Mouse (Mus musculus): ENCODE results near the gene Rbm5. TPM values are rescaled to one million over a fixed set of nuclear protein-coding genes. Genes with fewer than 3 reads are reported as not detected.

Gene Rbm5
- polyA plus RNA-seq, 1 experiment from 2014 or later = 266 TPM

DNA sequence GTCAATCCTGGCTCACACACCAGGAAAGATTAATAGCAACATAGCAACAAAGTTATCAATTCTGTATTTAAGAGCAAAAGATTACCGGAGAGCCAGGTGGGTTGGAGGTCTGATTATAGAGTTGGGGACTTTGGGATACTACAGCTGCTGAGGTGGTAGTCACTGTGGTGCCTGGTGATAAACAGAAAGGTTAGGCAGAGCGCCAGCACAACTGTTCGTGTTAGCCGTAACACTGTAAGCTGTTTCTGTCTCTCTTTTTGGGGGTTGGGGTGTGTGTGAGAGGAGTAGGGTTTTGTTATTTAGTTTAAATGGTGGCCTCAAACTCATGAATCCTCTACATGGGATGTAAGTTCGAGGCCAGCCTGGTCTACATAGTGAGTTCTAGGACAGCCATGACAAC lies 20.4 kb downstream of the Rbm5 start:
- H3K9me3 ChIP-seq = no peaks in the 10 kb centered on the region; the same call in 1 of the 2 replicates
- no peak for ATAC-seq (ENCODE audit: low FRiP score, low read depth)
- H3K4me3 ChIP-seq = no peak overlapping the region
- H3K4me2 ChIP-seq (replicated peaks) = no peak overlapping the region
- no peak overlapping the region for H3K27ac ChIP-seq (replicated peaks)
- H3K36me3 ChIP-seq = peaks cover 95% of the 10 kb centered on the region
- 98% methylated on average over 5 of the region's 5 CpGs for WGBS
- H3K4me1 ChIP-seq = no peaks in the 10 kb centered on the region
- no peak overlapping the region for H3K9ac ChIP-seq (replicated peaks)
- H3K27me3 ChIP-seq = no peaks in the 10 kb centered on the region

- no peak for ATAC-seq (ENCODE audit: low FRiP score, low read depth)
- no peaks in the 10 kb centered on the region for H3K27me3 ChIP-seq
- H3K9me3 ChIP-seq = no peaks in the 10 kb centered on the region; the same call in 1 of the 2 replicates
- H3K27ac ChIP-seq (replicated peaks) = no peak overlapping the region
- H3K36me3 ChIP-seq = peaks cover 97% of the 10 kb centered on the region
- WGBS = 96% methylated on average over 3 of the region's 3 CpGs
- no peak overlapping the region for H3K4me2 ChIP-seq (replicated peaks)
- no peak overlapping the region for H3K4me3 ChIP-seq
- H3K9ac ChIP-seq (replicated peaks) = no peak overlapping the region
- H3K4me1 ChIP-seq = no peaks in the 10 kb centered on the region
These were observed 22.7 kb downstream of the Rbm5 start for GRCm38 (mm10) chr9:107748063-107748462.

- no peak for ATAC-seq (ENCODE audit: low FRiP score, low read depth)
These were observed 23.5 kb downstream of the Rbm5 start for GRCm38 (mm10) chr9:107747310-107747709.

DNA sequence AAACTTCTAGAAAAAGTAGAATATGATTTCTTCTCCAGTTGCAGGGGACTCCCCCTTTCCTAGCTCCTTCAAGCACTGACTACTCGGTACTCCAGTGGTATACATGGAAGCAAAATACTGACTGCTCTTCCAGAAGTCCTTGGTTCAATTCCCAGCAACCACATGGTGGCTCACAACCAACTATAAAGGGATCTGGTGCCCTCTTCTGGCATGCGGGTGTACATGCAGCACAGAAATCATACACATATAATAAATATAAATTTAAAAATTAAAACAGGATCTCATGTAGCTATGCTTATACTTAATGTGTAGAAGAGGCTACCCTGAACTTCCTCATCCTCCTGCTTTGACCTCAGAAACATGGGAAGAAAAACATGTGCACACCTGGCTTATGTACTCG lies 24.1 kb downstream of the Rbm5 start:
- Histone ChIP-seq H3K9ac (replicated peaks) (no peak overlapping the region), H3K4me1 (no peaks in the 10 kb centered on the region), H3K4me2 (replicated peaks) (no peak overlapping the region), H3K27ac (replicated peaks) (no peak overlapping the region), H3K9me3 (no peaks in the 10 kb centered on the region; the same call in 1 of the 2 replicates), H3K4me3 (no peak overlapping the region), H3K36me3 (peaks cover 98% of the 10 kb centered on the region), H3K27me3 (no peaks in the 10 kb centered on the region)
- 93% methylated on average over 3 of the region's 3 CpGs for WGBS
- no peak for ATAC-seq (ENCODE audit: low FRiP score, low read depth)

More at GRCm38 (mm10) chr9:107747310-107747709, 23.5 kb downstream of the Rbm5 start:
- no peak overlapping the region for H3K27ac ChIP-seq (replicated peaks)
- no peaks in the 10 kb centered on the region; the same call in 1 of the 2 replicates for H3K9me3 ChIP-seq
- no peaks in the 10 kb centered on the region for H3K27me3 ChIP-seq
- H3K4me2 ChIP-seq (replicated peaks) = no peak overlapping the region
- no peak overlapping the region for H3K4me3 ChIP-seq
- WGBS = 95% methylated on average over 1 of the region's 1 CpGs
- peaks cover 98% of the 10 kb centered on the region for H3K36me3 ChIP-seq
- no peak overlapping the region for H3K9ac ChIP-seq (replicated peaks)
- no peaks in the 10 kb centered on the region for H3K4me1 ChIP-seq

- Histone ChIP-seq H3K4me1 (no peaks in the 10 kb centered on the region), H3K27ac (replicated peaks) (no peak overlapping the region), H3K36me3 (peaks cover 98% of the 10 kb centered on the region), H3K27me3 (no peaks in the 10 kb centered on the region), H3K4me3 (no peak overlapping the region), H3K4me2 (replicated peaks) (no peak overlapping the region), H3K9ac (replicated peaks) (no peak overlapping the region), H3K9me3 (no peaks in the 10 kb centered on the region; the same call in 1 of the 2 replicates)
- 94% methylated on average over 6 of the region's 6 CpGs for WGBS
- ATAC-seq (ENCODE audit: low FRiP score, low read depth) = no peak
These were observed 26.7 kb downstream of the Rbm5 start for GRCm38 (mm10) chr9:107744061-107744460.

- ATAC-seq (ENCODE audit: low FRiP score, low read depth) = no peak; the same call in 1 of the 2 replicates
- Histone ChIP-seq H3K9ac (replicated peaks) (no peak overlapping the region), H3K36me3 (peaks cover 52% of the 10 kb centered on the region), H3K4me2 (replicated peaks) (no peak overlapping the region), H3K9me3 (no peaks in the 10 kb centered on the region), H3K27ac (replicated peaks) (peak overlapping the region; percentile 67), H3K4me3 (no peak overlapping the region), H3K27me3 (no peaks in the 10 kb centered on the region), H3K4me1 (peaks cover 30% of the 10 kb centered on the region)
- WGBS = 54% methylated on average over 4 of the region's 4 CpGs
These were observed 32.0 kb downstream of the Rbm5 start for GRCm38 (mm10) chr9:107738841-107739202.

DNA sequence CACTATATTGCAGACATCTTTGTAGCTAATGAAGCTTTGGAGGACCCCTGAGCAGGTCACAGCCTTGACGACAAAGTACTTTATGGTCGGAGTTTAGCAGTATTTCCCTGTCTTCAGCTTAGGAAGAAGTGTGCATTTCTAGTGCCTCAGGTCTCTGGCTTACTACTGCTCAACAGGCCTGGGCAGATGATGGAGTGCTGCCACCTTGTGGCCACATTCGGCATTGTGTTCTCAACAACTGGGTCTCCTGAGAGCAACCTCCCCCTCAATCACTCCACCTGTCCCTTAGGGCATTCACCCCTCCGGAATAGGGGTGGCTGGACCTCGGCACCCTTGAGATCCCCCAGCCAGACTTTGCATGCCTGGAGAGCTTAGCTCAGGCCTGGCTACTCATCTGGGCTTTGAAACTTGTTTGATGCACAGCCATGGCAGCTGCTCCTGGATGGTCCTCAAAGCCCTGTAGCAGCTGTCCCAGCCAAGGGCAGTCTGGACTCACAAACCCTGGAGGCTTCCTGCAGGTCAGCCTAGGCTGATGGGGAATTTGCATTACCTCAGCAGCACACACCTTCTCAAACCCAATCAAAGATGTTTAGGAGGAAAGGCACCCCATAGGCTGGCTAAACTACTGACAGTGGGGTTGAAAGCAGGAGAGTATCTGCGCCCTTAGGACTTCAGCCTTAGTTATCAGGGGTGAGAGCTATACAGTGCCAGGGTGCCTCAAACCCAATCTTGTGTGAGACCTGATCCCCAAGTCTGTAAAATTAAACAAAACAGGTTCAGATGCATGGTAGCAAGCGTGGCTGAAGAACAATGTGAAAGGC lies 32.6 kb downstream of the Rbm5 start:
- Histone ChIP-seq H3K36me3 (peaks cover 46% of the 10 kb centered on the region), H3K27me3 (no peaks in the 10 kb centered on the region), H3K9me3 (no peaks in the 10 kb centered on the region), H3K4me3 (no peak overlapping the region), H3K27ac (replicated peaks) (peak overlapping the region; percentile 83), H3K4me1 (peaks cover 30% of the 10 kb centered on the region), H3K4me2 (replicated peaks) (no peak overlapping the region), H3K9ac (replicated peaks) (no peak overlapping the region)
- peak; percentile 45 for ATAC-seq (ENCODE audit: low FRiP score, low read depth)
- WGBS = 21% methylated on average over 7 of the region's 7 CpGs

DNA sequence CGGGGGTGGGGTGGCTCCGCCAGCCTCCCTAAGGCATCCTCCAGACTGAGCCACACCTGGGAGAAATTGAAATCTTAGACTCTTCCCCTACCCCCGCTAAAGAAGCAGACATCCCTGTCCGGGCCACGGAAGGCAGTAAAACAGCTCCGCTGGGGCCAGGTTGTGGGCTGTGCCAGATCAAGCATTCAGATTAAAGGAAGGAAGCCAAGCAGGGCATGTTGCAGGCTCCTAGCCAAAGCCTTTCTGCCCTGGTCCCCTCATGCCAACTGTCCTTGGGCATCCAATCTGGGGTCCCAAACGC lies 34.7 kb downstream of the Rbm5 start:
- H3K27ac ChIP-seq (replicated peaks) = peak overlapping the region; percentile 83
- peaks cover 30% of the 10 kb centered on the region for H3K4me1 ChIP-seq
- H3K9ac ChIP-seq (replicated peaks) = peak overlapping the region; percentile 34; the same call in 1 of the 2 replicates
- WGBS = 2% methylated on average over 7 of the region's 7 CpGs
- H3K4me2 ChIP-seq (replicated peaks) = peak overlapping the region; percentile 44
- peaks cover 25% of the 10 kb centered on the region for H3K36me3 ChIP-seq
- H3K9me3 ChIP-seq = no peaks in the 10 kb centered on the region
- ATAC-seq (ENCODE audit: low FRiP score, low read depth) = no peak
- H3K27me3 ChIP-seq = no peaks in the 10 kb centered on the region
- H3K4me3 ChIP-seq = peak overlapping the region; percentile 7; the same call in 1 of the 2 replicates

DNA sequence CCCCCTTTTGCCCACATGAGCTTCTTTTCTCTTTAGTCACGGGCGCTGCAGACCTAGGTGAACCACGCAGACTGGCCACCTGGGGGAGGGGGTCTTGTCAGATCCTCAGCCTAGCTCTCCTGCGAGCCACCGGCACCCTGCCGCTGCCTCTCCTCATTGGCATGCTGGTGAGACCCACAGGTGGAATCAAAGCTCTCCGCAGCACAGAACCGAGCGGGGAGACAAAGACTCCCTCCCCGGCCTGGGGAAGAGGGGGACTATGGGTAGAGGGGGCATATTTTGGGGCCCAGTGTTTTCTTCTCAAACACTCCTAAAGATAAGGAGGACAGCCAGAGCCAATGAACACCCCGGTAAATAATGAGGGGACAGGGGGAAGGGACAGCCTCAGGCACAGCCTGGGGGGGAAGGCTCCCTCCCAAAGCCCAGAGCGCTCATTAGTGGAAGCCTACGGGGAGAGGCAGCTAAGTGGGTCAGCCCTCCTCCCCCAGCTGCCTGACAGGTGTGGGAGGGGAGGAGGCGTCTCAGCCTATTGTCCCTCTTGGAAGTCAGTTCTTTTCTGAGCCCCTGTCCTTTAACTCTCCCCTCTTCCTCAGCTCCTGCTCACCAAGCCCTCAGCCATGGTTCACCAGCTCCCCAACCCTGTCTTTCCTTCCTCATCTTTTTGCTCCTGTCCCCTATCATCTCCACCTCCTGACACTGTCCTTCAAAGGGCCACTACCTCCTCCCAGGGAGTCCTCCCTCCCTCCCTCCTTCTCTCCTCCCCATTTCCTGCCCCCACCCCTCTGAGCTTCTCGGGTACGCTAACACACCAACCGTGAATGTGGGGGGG lies 35.2 kb downstream of the Rbm5 start:
- H3K9me3 ChIP-seq = no peaks in the 10 kb centered on the region
- ATAC-seq (ENCODE audit: low FRiP score, low read depth) = peak; percentile 23
- H3K36me3 ChIP-seq = peaks cover 19% of the 10 kb centered on the region
- H3K27ac ChIP-seq (replicated peaks) = peak overlapping the region; percentile 83
- WGBS = 1% methylated on average over 17 of the region's 17 CpGs
- H3K4me2 ChIP-seq (replicated peaks) = peak overlapping the region; percentile 44
- peaks cover 34% of the 10 kb centered on the region for H3K4me1 ChIP-seq
- peak overlapping the region; percentile 17; the same call in 1 of the 2 replicates for H3K4me3 ChIP-seq
- peak overlapping the region; percentile 34 for H3K9ac ChIP-seq (replicated peaks)
- H3K27me3 ChIP-seq = no peaks in the 10 kb centered on the region

- Histone ChIP-seq H3K27ac (replicated peaks) (peak overlapping the region; percentile 83), H3K4me2 (replicated peaks) (peak overlapping the region; percentile 44), H3K4me1 (peaks cover 44% of the 10 kb centered on the region), H3K9me3 (no peaks in the 10 kb centered on the region), H3K36me3 (peaks cover 9% of the 10 kb centered on the region), H3K4me3 (no peak overlapping the region), H3K27me3 (no peaks in the 10 kb centered on the region), H3K9ac (replicated peaks) (peak overlapping the region; percentile 34; the same call in 1 of the 2 replicates)
- peak; percentile 28; the same call in 1 of the 2 replicates for ATAC-seq (ENCODE audit: low FRiP score, low read depth)
- WGBS = 18% methylated on average over 7 of the region's 7 CpGs
These were observed 36.2 kb downstream of the Rbm5 start for GRCm38 (mm10) chr9:107734567-107734971.

- 6% methylated on average over 3 of the region's 3 CpGs for WGBS
- peak; percentile 25; the same call in 1 of the 2 replicates for ATAC-seq (ENCODE audit: low FRiP score, low read depth)
- no peaks in the 10 kb centered on the region for H3K27me3 ChIP-seq
- H3K4me2 ChIP-seq (replicated peaks) = peak overlapping the region; percentile 6; the same call in 1 of the 2 replicates
- no peaks in the 10 kb centered on the region for H3K36me3 ChIP-seq
- peak overlapping the region; percentile 81 for H3K27ac ChIP-seq (replicated peaks)
- no peak overlapping the region for H3K4me3 ChIP-seq
- peaks cover 48% of the 10 kb centered on the region for H3K4me1 ChIP-seq
- H3K9ac ChIP-seq (replicated peaks) = no peak overlapping the region
- H3K9me3 ChIP-seq = no peaks in the 10 kb centered on the region
These were observed 41.1 kb downstream of the Rbm5 start for GRCm38 (mm10) chr9:107729709-107730108.

All from midbrain, embryonic 12.5 days (tissue).